Mouse (Mus musculus): ENCODE data around the gene Casp9. TPM values are rescaled to one million over a fixed set of nuclear protein-coding genes. Genes with fewer than 3 reads are reported as not detected.

The Casp9 gene
- polyA plus RNA-seq, 1 experiment from 2014 or later = 18.6 TPM

DNA sequence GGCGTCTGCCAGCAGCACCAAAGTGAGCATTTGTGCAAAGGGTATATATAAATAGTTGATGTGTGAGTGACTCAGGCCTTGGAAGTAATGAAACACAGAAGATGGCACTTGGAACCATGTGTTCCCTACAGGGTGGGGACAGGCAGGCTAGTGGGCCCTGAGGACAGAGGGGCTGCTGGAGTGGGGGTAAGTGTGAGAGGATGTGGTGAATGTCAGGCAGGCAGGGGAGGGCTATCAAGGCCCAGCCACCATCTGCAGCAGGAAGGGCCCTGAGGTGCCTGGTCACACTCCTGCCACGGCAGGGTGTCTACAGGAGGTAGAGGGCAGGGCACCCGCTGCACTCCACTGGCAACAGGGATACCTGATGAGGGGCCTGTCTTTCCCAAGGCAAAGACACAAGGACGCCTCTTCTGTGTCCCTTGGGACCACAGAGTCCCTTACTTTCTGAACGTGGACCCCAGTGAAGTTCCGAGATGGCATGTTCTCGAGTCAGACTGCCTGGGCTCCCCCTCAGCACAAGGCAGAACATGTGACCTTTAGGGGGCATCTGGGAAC is 70.4 kb downstream of the Casp9 start:
- no peak overlapping the region for H3K27ac ChIP-seq (ENCODE audit: low read depth, low read length)
- H3K4me2 ChIP-seq = no peak overlapping the region
- H3K4me3 ChIP-seq (ENCODE audit: low read depth, low read length) = no peak overlapping the region
- H3K9me3 ChIP-seq (ENCODE audit: control insufficient read depth, low read length) = no peaks in the 10 kb centered on the region
- DNase-seq (ENCODE audit: low spot score, missing footprints) (no peak), ATAC-seq (ENCODE audit: low FRiP score) (no peak)
- H3K4me1 ChIP-seq (ENCODE audit: control insufficient read depth, insufficient read depth, low read length) = peaks cover 11% of the 10 kb centered on the region
- WGBS = 94% methylated on average over 7 of the region's 7 CpGs
- no peaks in the 10 kb centered on the region for H3K27me3 ChIP-seq (ENCODE audit: control insufficient read depth, insufficient read depth, low read length)
- H3K9ac ChIP-seq (ENCODE audit: low read length) = no peak overlapping the region
- H3K36me3 ChIP-seq (ENCODE audit: control insufficient read depth, insufficient read depth, low read length) = peaks cover 10% of the 10 kb centered on the region

DNA sequence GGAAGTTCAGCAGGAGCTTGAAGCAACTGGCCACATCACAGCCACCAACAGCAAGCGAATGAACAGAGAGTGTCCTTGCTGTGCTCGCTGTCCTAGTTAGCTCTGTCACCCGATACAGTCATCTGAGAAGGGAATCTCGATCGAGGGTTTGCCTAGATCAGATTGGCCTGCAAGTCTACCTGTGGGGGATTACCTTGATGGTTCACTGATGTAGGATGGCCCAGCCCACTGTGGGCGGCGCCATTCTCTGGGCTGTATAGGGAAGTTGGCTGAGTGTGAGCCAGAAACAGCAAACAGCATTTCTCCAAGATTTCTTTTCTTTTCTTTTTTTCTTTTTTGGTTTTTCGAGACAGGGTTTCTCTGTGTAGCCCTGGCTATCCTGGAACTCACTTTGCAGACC is 71.1 kb downstream of the Casp9 start:
- no peak for ATAC-seq (ENCODE audit: low FRiP score)

DNA sequence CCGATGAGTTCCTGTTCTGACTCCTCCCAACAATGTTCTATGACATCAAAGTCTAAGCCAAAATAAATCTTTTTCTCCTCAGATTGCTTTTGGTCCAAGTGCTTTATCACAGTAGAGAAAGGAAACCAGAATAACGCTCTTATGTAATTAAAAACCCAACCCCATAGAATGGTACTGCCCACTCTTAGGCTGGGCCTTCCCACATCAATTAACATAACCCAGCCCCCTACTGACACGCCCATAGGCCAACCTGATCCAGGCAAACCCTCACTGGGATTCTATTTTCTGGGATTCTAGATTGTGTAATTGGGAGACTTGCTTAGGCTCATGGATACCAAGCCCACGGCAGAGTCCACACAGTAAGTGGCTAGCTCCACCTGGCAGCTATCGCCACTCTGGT is 71.6 kb downstream of the Casp9 start:
- H3K9ac ChIP-seq (ENCODE audit: low read length) = no peak overlapping the region
- H3K36me3 ChIP-seq (ENCODE audit: control insufficient read depth, insufficient read depth, low read length) = peaks cover 7% of the 10 kb centered on the region; the same call in 1 of the 2 replicates
- ATAC-seq (ENCODE audit: low FRiP score) = no peak
- no peak for DNase-seq (ENCODE audit: low spot score, missing footprints)
- H3K27me3 ChIP-seq (ENCODE audit: control insufficient read depth, insufficient read depth, low read length) = no peaks in the 10 kb centered on the region
- peaks cover 11% of the 10 kb centered on the region for H3K4me1 ChIP-seq (ENCODE audit: control insufficient read depth, insufficient read depth, low read length)
- no peak overlapping the region for H3K4me2 ChIP-seq
- WGBS = 93% methylated on average over 5 of the region's 5 CpGs
- no peak overlapping the region for H3K4me3 ChIP-seq (ENCODE audit: low read depth, low read length)
- no peaks in the 10 kb centered on the region for H3K9me3 ChIP-seq (ENCODE audit: control insufficient read depth, low read length)
- no peak overlapping the region for H3K27ac ChIP-seq (ENCODE audit: low read depth, low read length)

More for the DNA sequence above, 71.1 kb downstream of the Casp9 start:
- Histone ChIP-seq H3K36me3 (ENCODE audit: control insufficient read depth, insufficient read depth, low read length) (peaks cover 8% of the 10 kb centered on the region), H3K27me3 (ENCODE audit: control insufficient read depth, insufficient read depth, low read length) (no peaks in the 10 kb centered on the region), H3K9ac (ENCODE audit: low read length) (no peak overlapping the region), H3K4me1 (ENCODE audit: control insufficient read depth, insufficient read depth, low read length) (peaks cover 11% of the 10 kb centered on the region), H3K9me3 (ENCODE audit: control insufficient read depth, low read length) (no peaks in the 10 kb centered on the region), H3K4me3 (ENCODE audit: low read depth, low read length) (no peak overlapping the region), H3K4me2 (no peak overlapping the region), H3K27ac (ENCODE audit: low read depth, low read length) (no peak overlapping the region)
- no peak for DNase-seq (ENCODE audit: low spot score, missing footprints)
- whole genome bisulfite sequencing = 95% methylated on average over 8 of the region's 8 CpGs

Other genes with a start within 250 kb of the Casp9 start
- 20.0 and 21.2 TPM in 2 replicates for gene Fblim1, start 187.5 kb upstream of the Casp9 start, polyA plus RNA-seq (2014; fragmentation: Nextera tagmentation; extraction: Ambion mirVana)
- 0.48 and 0.59 TPM in 2 replicates for gene Tmem82, start 175.0 kb upstream of the Casp9 start, polyA plus RNA-seq (2014; fragmentation: Nextera tagmentation; extraction: Ambion mirVana)
- not detected in 2 replicates for gene Slc25a34, start 169.8 kb upstream of the Casp9 start, polyA plus RNA-seq (2014; fragmentation: Nextera tagmentation; extraction: Ambion mirVana)
- 2.4 and 3.0 TPM in 2 replicates for gene Plekhm2, start 128.7 kb upstream of the Casp9 start, polyA plus RNA-seq (2014; fragmentation: Nextera tagmentation; extraction: Ambion mirVana)
- 0.11 and 1.4 TPM in 2 replicates for gene Rsc1a1, start 108.0 kb upstream of the Casp9 start, polyA plus RNA-seq (2014; fragmentation: Nextera tagmentation; extraction: Ambion mirVana)
- gene Ddi2, start 70.2 kb upstream of the Casp9 start, polyA plus RNA-seq (2014; fragmentation: Nextera tagmentation; extraction: Ambion mirVana) = 17.5 and 18.1 TPM in 2 replicates
- not detected in 2 replicates for gene Agmat, start 46.9 kb upstream of the Casp9 start, polyA plus RNA-seq (2014; fragmentation: Nextera tagmentation; extraction: Ambion mirVana)
- 4.7 and 5.4 TPM in 2 replicates for gene Dnajc16, start 2.7 kb upstream of the Casp9 start, polyA plus RNA-seq (2014; fragmentation: Nextera tagmentation; extraction: Ambion mirVana)
- not detected in 2 replicates for gene Cela2a, start 32.5 kb downstream of the Casp9 start, polyA plus RNA-seq (2014; fragmentation: Nextera tagmentation; extraction: Ambion mirVana)
- gene Ctrc, start 52.7 kb downstream of the Casp9 start, polyA plus RNA-seq (2014; fragmentation: Nextera tagmentation; extraction: Ambion mirVana) = not detected in 2 replicates
- gene Efhd2, start 81.3 kb downstream of the Casp9 start, polyA plus RNA-seq (2014; fragmentation: Nextera tagmentation; extraction: Ambion mirVana) = 34.7 and 36.3 TPM in 2 replicates
- 1.7 and 2.4 TPM in 2 replicates for gene Fhad1, start 221.5 kb downstream of the Casp9 start, polyA plus RNA-seq (2014; fragmentation: Nextera tagmentation; extraction: Ambion mirVana)